Mouse (Mus musculus) lung, adult 18-20 months (tissue): Measurements from ENCODE around the gene Arl6ip5.

Source experiments
- DNase-seq, 2 experiments: peaks; one replicate each; pipeline ENCODE4 v3.0.0; 2022; ENCODE audit warnings: mixed read lengths in 2 of 2

Gene Arl6ip5

GRCm38 (mm10) chr6:97210191-97210961, at the start of gene Arl6ip5:
Gene Arl6ip5 (plus strand): TSS chr6:97210689.
- DNase-seq, result peak; percentile 91

GRCm38 (mm10) chr6:97175716-97176115, 34.8 kb upstream of the Arl6ip5 start:
- peak in 1 of 2 experiments; percentile 11 for DNase-seq

- peak; percentile 95 to 97 for DNase-seq
These were observed 31.8 kb upstream of the Arl6ip5 start, which contains the start of gene Tmf1 for GRCm38 (mm10) chr6:97178491-97179366. Gene Tmf1 (minus strand): TSS chr6:97179122.

GRCm38 (mm10) chr6:97179367-97179828, 31.1 kb upstream of the Arl6ip5 start:
- DNase-seq, result peak in 1 of 2 experiments; percentile 34

GRCm38 (mm10) chr6:97200437-97200836, 10.1 kb upstream of the Arl6ip5 start:
- DNase-seq, result no peak

GRCm38 (mm10) chr6:97202477-97202876, 8.0 kb upstream of the Arl6ip5 start:
- no peak for DNase-seq

GRCm38 (mm10) chr6:97204252-97204869, 6.1 kb upstream of the Arl6ip5 start:
- DNase-seq, result no peak

- peak in 1 of 2 experiments; percentile 14 for DNase-seq
These were observed 5.5 kb upstream of the Arl6ip5 start for GRCm38 (mm10) chr6:97204952-97205351.

- DNase-seq, result peak; percentile 99 to 100
These were observed 5.0 kb upstream of the Arl6ip5 start, which contains the start of gene Uba3 for GRCm38 (mm10) chr6:97205439-97205885. Gene Uba3 (minus strand): TSS chr6:97205647.

- DNase-seq, result no peak
These were observed 3.4 kb upstream of the Arl6ip5 start for GRCm38 (mm10) chr6:97207085-97207484.

- DNase-seq, result peak in 1 of 2 experiments; percentile 48
These were observed 2.1 kb upstream of the Arl6ip5 start for GRCm38 (mm10) chr6:97208406-97208805.

GRCm38 (mm10) chr6:97209201-97209600, 1.3 kb upstream of the Arl6ip5 start:
- no peak for DNase-seq

- no peak for DNase-seq
These were observed 738 bp upstream of the Arl6ip5 start for GRCm38 (mm10) chr6:97209751-97210150.

GRCm38 (mm10) chr6:97210962-97211601, 593 bp downstream of the Arl6ip5 start:
- peak; percentile 36 to 37 for DNase-seq

- peak; percentile 67 to 73 for DNase-seq
These were observed 1.5 kb downstream of the Arl6ip5 start for GRCm38 (mm10) chr6:97211981-97212380.

- no peak for DNase-seq
These were observed 5.8 kb downstream of the Arl6ip5 start for GRCm38 (mm10) chr6:97216154-97216821.

- no peak for DNase-seq
These were observed 10.2 kb downstream of the Arl6ip5 start for GRCm38 (mm10) chr6:97220672-97221071.

GRCm38 (mm10) chr6:97221205-97222025, 10.9 kb downstream of the Arl6ip5 start:
- DNase-seq, result no peak

- no peak for DNase-seq
These were observed 11.8 kb downstream of the Arl6ip5 start for GRCm38 (mm10) chr6:97222321-97222720.

- no peak for DNase-seq
These were observed 12.5 kb downstream of the Arl6ip5 start for GRCm38 (mm10) chr6:97222931-97223467.
